Mouse (Mus musculus) heart, adult 11 months (tissue): ENCODE measurements around the gene Ehmt2.
"Not testable (repeated sequence)": the region's sequence is repeated elsewhere in the genome, so short reads cannot be mapped to it uniquely, and the experiment has no call there.

Experiments used
- DNase-seq: peaks from one replicate; pipeline ENCODE4 v3.0.0; 2022

Ehmt2 gene

GRCm38 (mm10) chr17:34893072-34893824 is 5.0 kb upstream of the Ehmt2 start:
- DNase-seq = no peak

DNA sequence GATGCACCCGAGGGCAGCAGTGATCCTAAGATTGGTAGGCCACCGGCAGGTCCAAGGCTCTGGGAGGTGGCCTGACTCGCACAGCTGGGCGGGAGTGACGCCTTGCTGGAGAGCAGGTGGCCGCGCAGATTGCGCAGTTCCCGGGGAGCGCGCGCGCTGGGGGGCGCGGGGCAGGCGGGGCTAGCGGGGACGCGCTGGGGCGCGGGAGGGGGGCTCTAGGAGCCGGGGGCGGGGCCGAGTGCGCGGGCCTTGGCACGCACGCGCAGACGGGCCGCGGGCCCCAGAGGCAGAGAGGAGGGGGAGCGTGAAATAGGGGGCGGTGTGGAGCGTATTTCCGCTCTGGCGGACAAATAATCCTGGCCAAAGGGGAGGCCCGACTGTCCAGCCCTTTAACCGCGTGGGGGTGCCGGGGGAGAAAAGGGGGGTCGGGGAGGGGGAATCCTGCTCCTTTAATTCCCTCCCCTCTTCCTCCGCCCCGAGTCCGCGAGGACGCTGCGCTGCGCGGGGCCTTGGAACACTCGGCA is 4.1 kb upstream of the Ehmt2 start:
- peak; percentile 100 for DNase-seq

GRCm38 (mm10) chr17:34894801-34895530 is 3.3 kb upstream of the Ehmt2 start:
- DNase-seq = peak; percentile 98

DNA sequence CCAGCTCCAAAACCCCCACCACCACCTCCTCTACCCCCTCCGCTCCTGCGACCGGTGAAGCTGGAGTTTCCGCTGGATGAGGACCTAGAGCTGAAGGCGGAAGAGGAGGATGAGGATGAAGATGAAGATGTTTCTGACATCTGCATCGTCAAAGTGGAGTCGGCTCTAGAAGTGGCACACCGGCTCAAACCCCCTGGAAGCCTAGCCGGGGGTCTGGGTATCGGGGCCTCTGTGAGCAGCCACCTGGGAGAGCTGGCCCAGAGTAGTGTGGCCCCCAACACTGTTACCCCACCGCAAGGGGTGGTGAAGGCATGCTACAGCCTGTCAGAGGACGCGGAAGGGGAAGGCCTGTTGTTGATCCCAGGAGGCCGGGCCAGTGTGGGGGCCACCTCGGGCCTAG is 2.5 kb upstream of the Ehmt2 start:
- DNase-seq = peak; percentile 95

- peak; percentile 93 for DNase-seq
These were observed 1.9 kb upstream of the Ehmt2 start for GRCm38 (mm10) chr17:34896366-34896765.

DNA sequence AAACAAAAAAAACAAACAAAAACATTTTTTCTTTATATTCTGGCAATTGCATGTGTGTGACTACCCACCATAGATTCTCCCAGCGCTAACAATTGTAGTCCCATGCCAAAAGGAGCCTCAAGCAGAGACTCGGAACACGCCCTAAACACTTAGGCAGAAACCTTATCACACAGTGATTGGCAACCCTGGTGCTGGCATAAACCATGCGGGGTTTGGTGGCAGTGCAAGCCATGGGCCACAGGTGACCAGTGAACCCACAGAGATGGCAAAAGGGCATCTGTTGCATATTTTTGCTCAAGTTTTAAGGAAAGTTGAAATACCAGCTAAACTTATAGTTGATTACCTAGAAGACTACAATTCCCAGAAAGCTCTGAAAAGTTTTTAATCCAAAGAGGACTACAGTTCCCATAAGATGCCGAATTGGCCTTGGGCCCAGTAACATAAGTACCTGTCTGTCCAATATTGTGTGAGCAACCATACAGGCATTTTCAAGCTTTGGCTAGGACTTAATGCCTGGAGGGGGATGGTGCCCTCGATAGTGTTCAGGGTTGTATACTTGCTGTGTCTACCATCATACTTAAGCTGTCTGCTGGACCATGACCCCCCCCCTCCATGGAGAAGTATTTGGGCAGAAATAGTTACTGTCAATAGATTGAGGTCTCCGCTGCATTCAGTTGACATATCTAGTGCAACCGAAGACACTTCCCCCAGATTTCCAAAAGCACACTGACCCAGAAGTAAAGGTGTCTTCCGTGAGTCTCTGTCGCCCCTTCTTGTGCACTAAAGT is 703 bp upstream of the Ehmt2 start:
- peak; percentile 94 for DNase-seq

GRCm38 (mm10) chr17:34898706-34899052 is 410 bp downstream of the Ehmt2 start:
- no peak for DNase-seq

DNA sequence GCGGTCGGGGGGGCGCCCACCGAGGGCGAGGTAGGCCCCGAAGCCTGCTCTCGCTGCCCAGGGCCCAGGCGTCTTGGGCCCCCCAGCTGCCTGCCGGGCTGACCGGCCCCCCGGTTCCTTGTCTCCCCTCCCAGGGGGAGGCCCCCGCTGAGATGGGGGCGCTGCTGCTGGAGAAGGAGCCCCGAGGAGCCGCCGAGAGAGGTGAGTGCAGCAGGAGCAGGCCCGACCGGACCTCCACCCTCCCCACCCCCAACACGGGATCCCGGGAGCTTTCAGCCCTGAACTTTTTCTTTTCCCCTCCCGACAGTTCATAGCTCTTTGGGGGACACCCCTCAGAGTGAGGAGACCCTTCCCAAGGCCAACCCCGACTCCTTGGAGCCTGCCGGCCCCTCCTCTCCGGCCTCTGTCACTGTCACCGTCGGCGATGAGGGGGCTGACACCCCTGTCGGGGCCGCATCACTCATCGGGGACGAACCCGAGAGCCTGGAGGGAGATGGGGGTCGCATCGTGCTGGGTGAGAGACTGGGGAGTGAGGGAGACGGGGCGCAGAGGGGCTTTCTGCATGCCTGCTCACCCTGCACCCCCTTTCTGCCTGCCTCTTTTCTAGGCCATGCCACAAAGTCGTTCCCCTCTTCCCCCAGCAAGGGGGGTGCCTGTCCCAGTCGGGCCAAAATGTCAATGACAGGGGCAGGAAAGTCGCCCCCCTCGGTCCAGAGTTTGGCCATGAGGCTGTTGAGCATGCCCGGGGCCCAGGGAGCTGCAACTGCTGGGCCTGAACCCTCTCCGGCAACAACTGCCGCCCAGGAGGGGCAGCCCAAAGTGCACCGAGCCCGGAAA is 1.0 kb downstream of the Ehmt2 start:
- DNase-seq = peak; percentile 97

DNA sequence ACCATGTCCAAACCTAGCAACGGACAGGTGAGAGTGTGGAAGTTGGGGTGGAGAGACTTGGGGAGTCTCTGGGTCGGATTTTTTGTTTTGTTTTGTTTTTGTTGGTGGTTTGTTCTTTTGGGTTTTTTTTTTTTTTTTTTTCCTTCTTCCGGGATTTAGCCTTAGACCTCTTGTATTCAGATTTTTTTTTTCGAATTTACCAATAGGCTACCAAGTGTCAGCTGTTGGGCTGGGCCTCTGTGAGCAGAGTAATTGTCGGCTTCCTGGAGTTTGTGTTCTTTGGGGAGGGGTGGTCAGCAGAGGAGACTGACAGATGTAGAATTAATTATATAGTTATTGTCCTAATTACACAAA is 1.6 kb downstream of the Ehmt2 start:
- DNase-seq = peak; percentile 97

DNA sequence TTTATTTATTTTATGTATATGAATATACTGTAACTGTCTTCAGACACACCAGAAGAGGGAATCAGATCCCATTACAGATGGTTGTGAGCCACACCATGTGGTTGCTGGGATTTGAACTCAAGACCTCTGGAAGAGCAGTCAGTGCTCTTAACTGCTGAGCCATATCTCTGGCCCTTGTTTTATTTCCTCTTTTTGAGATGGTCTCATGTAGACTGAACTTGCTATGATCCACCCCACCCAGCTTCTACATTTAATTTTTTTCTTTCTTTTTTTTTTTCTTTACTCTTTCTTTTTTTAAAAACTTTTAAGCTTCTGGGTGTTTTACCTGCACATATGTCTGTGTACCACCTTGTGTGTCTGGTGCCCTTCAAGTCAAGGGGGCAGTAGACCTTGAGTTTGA is 2.6 kb downstream of the Ehmt2 start:
- DNase-seq = not testable (repeated sequence)

DNA sequence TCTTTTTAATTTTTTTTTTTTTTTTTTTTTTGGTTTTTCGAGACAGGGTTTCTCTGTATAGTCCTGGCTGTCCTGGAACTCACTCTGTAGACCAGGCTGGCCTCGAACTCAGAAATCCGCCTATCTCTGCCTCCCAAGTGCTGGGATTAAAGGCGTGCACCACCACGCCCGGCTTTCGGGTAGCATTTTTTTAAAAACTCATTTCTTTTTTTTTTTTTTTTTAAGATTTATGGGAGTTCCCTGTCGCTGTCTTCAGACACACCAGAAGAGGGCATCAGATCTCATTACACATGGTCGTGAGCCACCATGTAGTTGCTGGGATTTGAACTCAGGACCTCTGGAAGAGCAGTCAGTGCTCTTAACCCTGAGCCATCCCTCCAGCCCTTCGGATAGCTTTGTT is 3.7 kb downstream of the Ehmt2 start:
- DNase-seq = not testable (repeated sequence)

GRCm38 (mm10) chr17:34902895-34903294 is 4.6 kb downstream of the Ehmt2 start:
- DNase-seq = no peak

- no peak for DNase-seq
These were observed 12.7 kb downstream of the Ehmt2 start for GRCm38 (mm10) chr17:34910982-34911381.

DNA sequence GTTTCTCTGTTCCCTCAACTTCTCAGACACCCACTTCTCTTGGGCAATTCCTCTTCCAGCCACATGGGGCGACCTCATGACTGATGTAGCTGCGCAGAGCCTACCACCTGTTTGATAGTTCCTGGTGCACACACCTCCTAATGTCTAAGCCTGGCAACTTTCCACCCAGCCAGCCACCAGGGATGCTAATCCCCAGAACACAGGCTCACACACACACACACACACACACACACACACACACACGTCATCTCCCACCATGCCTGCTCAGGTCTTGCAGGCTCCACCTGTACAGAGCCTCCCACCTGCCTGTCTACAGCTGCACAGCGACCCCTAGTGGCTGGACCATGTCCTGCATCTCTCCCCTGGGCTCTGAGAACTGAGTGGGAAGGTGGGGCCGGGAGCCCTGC is 13.7 kb downstream of the Ehmt2 start:
- peak; percentile 96 for DNase-seq

DNA sequence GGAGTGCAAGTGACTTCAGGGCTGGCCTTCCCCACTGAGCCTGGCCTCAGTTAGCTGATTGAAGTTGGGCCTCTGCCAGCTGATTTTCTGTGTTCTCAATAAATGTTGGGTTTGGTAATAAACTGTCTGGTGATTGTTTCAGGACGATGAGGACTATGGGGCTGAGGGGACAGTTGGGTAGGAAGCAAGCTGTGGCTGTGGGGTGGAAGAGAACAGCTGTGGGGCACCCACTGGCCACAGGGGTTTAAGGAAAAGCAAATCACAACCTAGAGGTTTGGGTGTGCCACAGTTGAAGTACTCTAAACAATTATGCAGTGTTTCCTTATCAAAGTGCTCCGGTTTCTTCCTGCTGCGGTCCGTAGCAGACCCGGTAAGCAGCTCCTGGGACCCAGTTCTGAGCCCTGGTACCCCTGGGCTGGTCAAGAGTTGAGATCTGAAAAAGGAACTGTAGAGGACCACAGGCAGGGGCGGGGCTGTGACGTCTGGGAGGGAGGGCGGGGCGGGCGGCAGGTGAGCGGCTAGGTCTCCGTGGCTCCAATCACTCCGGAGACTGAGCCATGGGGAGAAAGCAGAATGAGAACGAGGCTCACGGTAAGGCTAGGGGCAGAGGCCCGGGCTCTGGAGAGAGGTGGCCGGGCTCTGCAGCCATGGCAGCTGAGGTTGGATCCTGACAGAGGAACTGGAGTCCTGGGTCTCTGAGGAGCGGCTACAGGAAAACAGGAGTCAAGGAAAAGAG is 15.8 kb downstream of the Ehmt2 start, which contains the start of gene Slc44a4:
Slc44a4 (plus strand) TSS at position 537 of the 736 bp plus-strand sequence.
- no peak for DNase-seq

- DNase-seq = no peak
These were observed 17.2 kb downstream of the Ehmt2 start for GRCm38 (mm10) chr17:34915410-34915831.

GRCm38 (mm10) chr17:34916316-34916715 is 18.0 kb downstream of the Ehmt2 start:
- no peak for DNase-seq

DNA sequence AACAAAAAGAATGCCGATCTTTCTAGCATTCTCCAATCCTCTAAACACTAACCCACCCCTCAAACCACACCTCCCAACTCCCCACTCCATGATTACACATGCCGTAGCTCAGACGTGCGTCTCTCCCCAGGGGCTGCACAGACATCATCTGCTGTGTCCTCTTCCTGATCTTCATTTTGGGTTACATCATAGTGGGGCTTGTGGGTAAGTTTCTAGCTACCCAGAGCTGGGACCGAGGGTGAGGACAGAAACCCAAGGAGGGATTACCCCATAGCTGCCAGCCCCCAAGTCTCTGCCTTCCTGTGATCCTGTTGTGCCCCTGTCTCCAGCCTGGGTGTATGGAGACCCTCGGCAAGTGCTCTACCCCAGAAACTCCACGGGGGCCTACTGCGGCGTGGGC is 18.9 kb downstream of the Ehmt2 start:
- DNase-seq = no peak

- no peak for DNase-seq
These were observed 24.7 kb downstream of the Ehmt2 start for GRCm38 (mm10) chr17:34922939-34923338.

DNA sequence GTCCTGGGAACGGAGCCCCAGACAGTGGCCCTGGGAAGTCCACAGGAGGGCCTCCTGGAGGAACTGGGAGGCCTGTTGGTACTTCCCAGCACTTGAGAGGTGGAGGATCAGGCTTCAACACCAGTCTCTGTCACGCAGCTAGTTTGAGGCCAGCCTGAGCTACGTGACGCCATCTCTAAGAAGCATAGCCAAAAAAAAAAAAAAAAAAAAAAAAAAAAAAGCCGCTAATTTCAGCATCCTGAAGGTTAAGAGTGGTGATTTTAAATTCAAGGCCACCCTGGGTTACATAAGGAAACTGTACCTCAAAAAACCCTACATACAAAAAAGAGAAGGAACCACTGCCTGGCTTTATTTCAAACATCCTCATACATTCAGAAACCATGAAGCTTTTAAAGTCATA is 26.0 kb downstream of the Ehmt2 start:
- DNase-seq = no peak

DNA sequence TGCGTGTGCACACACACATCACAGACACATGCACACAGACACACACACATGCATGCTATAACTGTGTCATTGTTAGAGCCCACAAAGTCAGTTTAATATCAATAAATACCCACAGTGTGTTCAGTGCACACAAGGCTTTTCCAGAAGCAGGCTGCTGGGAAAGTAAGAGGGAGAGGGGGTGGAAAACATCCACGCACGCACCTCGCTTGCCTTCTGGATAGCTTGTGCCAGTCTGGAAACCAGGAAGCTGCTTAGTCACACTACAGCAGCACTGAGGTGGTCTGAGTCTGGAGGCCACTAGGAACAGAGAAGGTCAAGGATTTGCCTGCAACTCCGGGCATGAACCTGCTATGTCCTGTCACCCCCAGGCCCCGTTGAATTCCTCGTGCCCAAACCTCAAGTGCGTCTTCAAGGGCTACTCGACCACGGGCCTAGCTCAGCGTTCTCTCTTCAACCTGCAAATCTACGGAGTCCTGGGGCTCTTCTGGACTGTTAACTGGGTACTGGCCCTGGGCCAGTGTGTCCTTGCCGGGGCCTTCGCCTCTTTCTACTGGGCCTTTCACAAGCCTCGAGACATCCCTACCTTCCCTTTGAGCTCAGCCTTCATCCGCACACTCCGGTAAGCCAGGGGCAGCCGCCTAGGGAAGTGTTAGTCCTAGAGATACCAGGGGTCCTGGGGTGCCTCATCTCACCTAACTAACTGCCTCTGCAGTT is 29.2 kb downstream of the Ehmt2 start:
- no peak for DNase-seq
